Mouse (Mus musculus): Measurements from ENCODE around the gene Pcnt. TPM values are rescaled to one million over a fixed set of nuclear protein-coding genes. Genes with fewer than 3 reads are reported as not detected.

Gene Pcnt
- total and polyA plus RNA-seq, 3 experiments = 7.4 to 14.6 (median 13.5) TPM

DNA sequence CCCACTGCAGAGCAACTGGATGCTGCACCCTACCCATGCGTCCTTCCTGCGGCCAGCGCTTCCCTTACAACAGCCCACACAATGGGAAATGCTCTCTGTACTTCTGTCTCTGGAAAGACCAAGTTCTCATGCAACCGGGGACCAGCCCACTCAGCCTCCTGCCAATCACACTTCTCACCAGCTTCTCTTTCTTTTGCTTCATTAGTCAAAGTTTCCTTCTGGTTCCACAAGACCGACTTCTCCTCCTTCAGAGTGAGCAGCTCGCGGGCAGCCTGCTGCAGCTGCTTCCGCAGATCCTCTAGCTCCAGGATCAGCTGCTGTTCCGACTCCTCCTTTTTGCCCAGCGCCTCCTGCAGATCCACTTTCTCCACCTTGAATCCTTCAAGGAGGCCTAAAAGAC is 34.1 kb downstream of the Pcnt start:
- DNase-seq = no peak

DNA sequence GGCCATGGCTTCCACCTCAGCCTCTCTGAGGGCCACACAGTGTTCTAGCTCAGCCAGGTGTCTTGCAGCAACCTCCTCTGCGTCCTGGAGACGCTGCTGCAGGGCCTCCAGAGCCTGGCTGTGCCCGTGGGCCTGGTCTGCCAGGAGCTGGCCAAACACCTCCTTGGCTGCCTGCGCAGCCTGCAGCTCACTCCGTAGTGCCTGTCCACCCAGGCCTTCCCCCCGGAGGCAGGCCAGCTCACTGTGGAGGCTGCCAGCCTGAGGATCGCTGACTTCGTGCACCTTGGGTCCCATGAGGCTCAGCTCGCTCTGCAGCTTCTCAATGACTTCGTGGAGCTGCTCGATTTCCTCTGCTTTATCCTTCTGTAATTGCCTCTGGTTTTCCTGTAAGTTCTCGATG is 50.0 kb downstream of the Pcnt start:
- no peak for DNase-seq

DNA sequence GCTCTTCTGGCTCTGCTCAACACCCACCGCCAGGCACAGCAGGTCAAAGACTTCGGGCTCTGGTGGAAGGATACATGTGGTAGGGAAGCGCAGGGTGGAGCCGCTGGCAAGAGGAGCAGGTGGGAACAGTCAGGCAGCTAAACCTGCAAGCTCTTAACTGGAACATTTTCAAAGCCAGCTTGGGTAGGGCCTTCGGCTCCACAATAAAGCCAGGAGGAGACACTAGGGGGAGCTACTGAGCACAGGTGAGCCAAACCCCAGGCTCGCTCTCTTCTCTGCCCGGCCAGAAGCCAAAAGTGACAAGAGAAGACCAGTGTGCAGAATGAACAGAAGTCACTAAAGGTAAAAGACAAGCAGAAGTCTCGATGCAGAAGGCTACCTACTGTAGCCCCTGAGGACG is 50.8 kb downstream of the Pcnt start:
- DNase-seq = no peak

GRCm38 (mm10) chr10:76391166-76391565 is 51.4 kb downstream of the Pcnt start:
- no peak for DNase-seq

DNA sequence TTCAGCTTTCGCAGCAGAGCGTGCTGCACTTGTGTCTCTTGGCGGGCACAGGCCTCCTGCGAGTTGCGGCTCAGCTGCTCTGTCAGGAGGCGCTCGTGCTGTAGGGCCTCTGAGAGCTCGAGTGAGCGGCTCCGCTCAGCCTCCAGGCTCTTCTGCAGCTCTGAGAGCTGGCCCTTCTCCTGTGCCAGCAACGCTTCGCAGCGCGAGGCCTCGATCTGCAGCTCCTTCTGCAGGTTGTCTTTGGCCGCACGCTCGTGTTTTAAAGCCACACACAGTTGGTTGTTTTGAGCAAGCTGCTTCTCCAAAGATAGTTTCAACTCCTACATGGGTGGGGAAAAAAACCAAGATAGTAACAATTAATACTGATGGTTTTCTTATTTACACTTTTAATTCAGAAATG is 67.6 kb downstream of the Pcnt start:
- peak; percentile 32 for DNase-seq

DNA sequence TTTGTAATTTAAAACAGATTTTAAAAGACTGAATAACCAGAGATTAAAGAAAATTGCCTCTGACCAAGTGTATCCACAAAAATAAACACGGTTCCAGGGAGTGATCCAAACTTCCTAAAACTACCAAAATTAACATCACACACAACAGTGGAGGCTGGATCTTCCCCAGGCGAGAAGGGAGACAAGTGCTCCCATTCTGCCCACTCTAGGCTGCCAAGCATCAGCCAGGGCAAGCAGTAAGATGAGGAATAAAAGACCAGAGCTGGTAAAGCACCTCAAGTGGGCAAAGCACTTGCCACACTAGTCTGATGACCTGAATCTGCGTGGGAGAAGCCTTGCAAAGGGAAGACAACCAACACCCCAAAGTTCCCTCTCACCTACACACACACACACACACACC is 70.8 kb downstream of the Pcnt start:
- DNase-seq = no peak

- DNase-seq = no peak
Measured at GRCm38 (mm10) chr10:76368766-76369165, 73.8 kb downstream of the Pcnt start.

DNA sequence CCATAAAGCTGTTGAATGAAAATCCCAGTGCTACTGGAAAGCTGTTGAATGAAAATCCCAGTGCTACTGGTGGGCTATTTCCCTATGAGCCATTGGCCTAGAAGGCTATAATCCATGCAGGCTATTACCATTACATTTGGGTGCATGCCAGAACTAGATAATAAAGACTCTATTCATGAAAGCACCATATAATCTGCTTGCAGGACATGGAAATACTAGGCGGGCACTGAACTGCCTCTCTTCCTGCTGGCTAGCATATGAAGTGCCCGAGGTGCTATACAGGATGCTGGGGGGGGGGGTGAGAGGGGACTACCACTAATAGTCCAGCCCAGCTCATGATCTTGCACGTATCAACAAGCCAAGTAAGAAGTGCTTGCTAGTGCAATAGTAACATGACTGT is 79.4 kb downstream of the Pcnt start:
- DNase-seq = no peak

DNA sequence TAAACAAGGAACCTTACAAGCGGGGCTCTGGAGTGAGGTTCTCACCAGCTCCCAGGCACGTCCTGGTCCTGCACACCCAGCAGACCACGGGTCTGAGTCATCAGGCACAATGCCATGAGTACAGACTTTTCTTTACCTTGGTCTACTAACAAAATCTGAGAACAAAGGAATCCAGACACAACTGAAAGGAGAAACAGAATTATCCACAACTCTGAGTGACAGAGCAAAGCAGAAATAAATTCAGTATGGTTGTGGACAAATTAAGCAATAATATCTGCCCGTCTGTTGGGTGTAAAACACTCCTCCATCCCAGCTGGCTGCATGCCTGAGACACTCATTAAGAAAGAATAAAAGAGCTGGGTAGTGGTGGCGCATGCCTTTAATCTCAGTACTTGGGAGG is 84.1 kb downstream of the Pcnt start:
- peak; percentile 53 for DNase-seq

DNA sequence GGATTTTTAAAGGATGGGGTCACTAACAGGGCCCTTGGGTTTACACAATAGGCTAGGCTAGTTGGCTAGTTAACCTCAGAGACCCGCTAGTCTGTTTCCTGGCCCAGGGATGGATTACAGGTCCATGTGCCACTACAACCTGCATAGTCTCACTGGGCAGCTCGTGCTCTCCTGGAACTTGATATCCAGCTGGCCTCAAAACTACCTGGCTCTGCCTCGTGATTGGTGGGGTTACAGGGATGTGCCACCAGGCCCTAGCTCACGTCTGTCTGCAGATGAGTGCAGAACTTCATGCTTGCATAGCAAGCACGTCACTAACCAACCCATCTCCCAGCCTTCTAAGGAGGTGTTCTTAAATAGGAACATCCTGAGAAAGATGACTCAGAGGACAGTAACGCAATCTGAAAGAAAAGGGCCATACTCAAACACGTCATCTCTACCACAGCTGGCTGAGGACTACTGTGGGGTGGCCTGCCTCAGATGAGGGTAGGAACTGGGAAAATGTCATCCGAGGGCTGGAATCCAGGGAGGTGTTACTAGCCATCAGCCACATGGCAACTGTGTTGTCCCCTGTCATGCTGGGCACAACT is 85.2 kb downstream of the Pcnt start:
- no peak for DNase-seq

- DNase-seq = no peak
Measured at GRCm38 (mm10) chr10:76354974-76355373, 87.6 kb downstream of the Pcnt start.

DNA sequence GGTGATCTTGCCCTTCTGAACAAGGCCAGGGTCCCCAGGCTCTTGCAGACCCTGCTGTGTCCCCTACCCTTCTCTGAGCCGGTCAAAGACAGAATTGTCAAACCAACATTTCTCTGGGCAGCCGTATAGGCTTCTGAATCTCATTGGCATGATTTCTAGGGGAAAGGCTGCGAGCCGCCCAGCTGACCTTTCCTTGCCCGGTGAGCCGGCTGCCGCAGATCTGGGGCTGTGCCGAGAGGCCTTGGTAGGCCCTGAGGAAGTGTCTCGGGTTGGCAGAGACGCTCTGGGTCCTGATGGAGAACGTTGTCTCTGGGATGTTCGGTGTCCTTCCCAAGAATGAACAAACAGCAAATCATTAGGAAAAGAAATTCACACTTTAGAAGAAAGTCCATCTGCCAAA is 88.6 kb downstream of the Pcnt start:
- peak; percentile 72 for DNase-seq

DNA sequence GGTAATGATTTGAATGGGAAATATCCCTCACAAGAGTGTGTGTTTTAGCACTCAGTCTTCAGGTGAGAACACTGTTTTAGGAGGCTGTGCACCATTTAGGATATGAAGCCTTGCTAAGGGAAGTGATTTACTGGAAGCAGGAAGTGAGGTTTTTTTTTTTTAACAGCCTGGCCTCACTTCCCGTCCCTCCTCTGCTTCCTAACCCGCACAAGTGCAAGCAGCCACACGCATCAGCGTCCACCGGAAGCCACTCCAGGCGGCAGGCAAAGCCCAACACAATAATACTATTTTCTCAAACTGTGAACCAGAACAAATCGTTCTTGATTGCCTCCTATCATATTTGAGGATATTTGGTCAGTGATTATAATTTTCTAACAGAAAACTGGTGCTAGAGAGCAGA is 90.6 kb downstream of the Pcnt start:
- DNase-seq = no peak

- peak; percentile 23 for DNase-seq
Measured at GRCm38 (mm10) chr10:76346589-76346988, 96.0 kb downstream of the Pcnt start.

- DNase-seq = peak; percentile 43
Measured at GRCm38 (mm10) chr10:76346043-76346491, 96.5 kb downstream of the Pcnt start.

DNA sequence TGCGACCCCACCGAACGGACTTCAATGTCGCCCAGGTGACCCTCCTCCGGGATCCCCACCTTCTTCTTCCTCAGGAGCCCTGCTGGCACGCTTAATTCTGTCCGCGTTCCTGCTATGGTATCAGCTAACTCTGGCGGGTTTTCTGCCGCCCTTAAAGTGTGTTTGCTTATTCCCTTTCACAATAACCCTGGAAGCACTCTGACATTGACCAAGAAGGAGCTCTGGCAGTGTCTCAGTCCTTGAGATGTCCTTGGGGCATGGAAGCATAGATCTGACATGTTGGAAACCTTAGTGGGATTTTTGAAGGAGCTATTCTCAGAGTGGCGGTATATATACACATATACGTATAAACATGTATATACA is 97.1 kb downstream of the Pcnt start:
- no peak for DNase-seq

DNA sequence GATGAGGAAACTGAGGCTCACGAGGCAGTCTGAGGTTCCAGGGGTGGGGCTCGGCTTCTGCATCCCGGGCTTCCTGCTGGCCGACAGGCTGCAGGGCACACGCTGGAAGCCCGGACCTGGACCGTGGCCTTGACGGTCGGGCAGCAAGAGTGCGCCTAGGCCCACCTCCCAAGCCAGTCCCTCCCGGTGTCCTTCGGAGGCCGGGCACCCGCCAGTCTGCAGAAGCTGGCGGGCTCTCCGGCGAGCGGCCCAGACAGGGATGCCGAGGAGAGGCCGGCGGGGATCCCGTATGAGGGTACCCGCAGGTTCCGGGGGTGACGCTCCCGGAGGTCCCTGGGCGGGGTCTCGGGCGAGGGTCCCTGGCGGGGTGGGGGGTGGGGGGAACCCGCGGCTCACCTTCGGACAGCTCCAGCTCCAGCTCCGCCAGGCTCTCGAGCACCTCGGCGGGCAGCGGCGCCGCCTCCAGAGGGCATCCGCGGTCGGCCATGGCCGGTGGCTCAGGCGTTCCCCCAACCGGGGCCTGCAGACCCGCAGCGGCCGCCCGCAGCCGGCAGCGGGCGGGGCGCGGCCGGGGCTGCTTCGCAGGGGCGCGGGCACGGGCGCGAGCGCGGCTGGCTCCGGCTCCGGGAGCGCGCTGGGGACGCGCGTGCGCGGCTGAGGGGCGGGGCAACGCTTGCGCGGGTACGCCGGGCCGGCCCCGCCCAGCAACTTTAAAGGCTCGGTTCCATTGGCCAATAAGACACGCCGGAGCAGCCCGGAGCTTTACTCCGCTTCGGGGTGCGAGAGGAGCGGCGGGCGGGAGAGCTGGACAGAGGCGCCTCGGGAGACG is 97.7 kb downstream of the Pcnt start, which contains the start of gene Dip2a:
Gene Dip2a, minus strand, starts transcription at position 581 of the 829 bp plus-strand sequence.
- DNase-seq = peak; percentile 99

DNA sequence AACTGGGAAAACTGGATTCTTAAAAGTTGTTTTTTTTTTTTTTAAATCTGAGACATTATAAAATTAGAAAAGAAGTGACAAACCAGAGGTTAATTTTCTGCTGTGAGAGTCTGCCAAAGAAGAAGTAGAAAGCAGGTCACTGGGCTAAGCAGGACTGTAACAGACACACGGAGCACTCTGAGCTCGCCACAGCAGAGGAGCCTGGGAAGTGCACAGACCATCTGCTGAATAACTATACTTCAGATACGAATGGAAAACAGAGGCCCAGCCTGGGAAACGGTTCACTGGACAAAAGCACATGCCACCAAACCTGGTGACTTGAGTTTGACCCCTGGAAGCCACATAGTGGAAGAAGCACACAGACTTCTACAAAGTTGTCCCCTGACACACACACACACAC is 108.2 kb downstream of the Pcnt start:
- DNase-seq = no peak

DNA sequence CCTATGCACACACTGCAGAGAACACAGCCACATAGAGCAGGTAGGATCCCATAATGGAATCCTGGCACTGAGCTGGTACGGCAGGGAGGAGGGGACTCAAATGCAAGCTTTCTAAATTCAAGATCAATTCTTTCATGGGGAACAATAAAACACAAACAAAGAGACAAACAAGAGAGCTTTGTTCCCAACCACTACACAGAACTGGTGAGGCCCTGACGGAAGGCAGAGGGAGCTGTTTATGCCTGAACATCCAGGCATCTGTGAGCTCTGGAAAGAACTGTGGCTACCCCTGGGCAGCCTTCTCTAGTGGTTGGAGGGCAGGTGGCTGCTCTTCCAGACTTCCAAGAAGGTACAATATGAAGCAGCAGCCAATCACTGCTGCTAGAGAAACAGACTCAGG is 110.5 kb downstream of the Pcnt start:
- no peak for DNase-seq

DNA sequence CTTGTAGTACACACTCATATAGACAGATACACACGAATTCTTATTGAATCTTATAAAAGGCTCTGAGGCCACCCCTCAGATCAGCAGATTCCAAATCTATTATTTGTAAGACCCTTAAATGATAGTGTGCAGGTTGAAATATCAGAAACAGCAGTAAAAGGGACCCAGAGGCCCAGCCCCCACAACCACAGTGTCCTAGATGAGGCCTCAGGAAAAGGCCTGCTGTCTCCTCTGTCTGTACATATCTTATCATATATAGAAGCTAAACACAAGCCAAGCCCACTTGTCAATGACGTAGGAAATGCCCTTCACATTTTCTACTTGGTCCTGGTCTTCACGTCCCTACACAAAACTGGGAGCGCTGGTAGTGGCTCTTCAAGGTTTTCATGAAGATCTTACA is 113.5 kb downstream of the Pcnt start:
- no peak for DNase-seq

GRCm38 (mm10) chr10:76328574-76328973 is 114.0 kb downstream of the Pcnt start:
- no peak for DNase-seq

DNA sequence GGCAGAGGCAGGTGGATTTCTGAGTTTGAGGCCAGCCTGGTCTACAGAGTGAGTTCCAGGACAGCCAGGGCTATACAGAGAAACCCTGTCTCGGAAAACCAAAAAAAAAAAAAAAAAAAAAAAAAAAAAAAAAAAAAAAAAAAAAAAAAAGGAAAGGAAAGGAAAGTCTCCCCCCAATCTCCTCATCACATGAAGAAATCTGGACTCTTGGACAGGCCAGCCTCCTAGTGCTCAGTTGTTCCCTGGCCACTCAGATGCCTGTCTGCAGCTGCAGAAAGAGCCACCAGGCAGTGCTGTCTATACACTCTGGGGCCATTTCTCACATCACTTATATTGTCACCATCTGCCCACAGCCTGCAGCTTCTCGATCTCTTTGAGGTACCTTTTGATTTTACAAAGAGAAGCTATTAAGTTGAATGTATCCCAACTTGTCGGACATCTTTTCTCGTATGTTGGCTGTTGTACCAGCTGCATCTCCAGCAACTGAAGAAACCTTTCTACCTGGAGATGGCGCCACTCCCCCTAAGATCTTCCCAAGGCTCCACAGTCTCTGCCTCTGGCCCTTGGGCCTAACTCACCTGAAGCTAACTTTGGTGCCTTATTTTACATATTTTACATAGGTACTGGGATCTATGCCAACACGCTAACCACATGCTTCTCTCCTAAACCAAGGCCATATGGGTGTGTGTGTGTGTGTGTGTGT is 116.1 kb downstream of the Pcnt start:
- DNase-seq = peak; percentile 49

DNA sequence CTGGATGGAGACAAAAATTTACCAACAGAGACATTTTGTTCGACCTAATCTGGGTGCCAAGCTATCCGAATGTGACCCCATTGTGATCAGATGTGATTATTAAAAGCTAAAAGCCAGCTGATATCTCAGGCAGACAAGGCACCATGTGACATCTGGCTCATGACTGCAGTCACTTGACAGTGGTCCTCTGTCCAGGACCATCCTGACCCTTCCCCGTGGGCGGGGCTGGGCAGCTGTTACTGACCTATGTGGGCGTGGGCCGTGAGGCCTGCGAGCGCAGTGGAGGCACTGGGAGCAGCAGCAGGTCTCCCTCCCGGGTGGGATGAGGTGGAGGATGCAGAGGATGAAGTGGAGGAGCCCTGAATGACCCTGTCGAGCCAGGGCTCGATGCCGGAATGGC is 125.0 kb downstream of the Pcnt start:
- no peak for DNase-seq
